Mouse (Mus musculus): ENCODE measurements at regions not wholly inside any gene's neighbourhood (a gene's known extent, or its start where the extent isn't known, plus 50 kb on each side); places are given as distances from the start of the nearest gene placed in this dataset.

DNA sequence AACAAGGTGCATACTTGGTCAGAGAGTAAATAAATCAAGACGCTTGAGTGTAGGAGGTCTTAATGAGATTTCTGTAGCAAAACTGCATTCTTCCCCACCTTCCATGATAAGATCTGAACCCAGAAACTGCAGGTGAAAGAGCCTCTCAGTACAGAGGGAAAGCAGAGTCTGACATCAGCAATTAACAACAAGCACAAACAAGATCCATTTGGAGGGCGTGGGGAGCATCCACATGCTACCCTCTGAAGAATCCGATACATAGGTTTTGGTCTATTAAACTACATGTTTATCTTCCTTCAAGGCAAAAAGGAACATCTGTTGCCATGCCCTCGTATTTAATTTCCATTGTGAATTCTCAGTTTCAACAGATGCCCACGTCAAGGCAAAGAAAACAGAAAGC lies 124.2 kb downstream of the S1pr1 start:
- TF ChIP-seq CTCF (IDR thresholded peaks at IDR 0.05; ENCODE audit: control insufficient read depth, insufficient read depth, insufficient read length) (no peak), MAX (IDR thresholded peaks at IDR 0.05) (no peak), MYOD1 (IDR thresholded peaks at IDR 0.05; ENCODE audit: control insufficient read depth, insufficient read length, low read depth) (no peak), USF1 (IDR thresholded peaks at IDR 0.05; ENCODE audit: low read depth) (no peak), CEBPB (IDR thresholded peaks at IDR 0.05; ENCODE audit: low read depth) (no peak), MYOG (IDR thresholded peaks at IDR 0.05; ENCODE audit: control insufficient read depth, extremely low read depth, insufficient read length) (no peak)

Data from C2C12 (cell line).